Mouse (Mus musculus) CD4-positive, CD25-positive, alpha-beta regulatory T cell, adult 4 months (primary cell): ENCODE results near the gene Adcy6. TPM values are rescaled to one million over a fixed set of nuclear protein-coding genes. Genes with fewer than 3 reads are reported as not detected.
"Not testable (repeated sequence)": the region's sequence is repeated elsewhere in the genome, so short reads cannot be mapped to it uniquely, and the experiment has no call there.

ENCODE experiments used
- ATAC-seq: one replicate; pipeline ENCODE4 v1.8.0; 2017
- polyA plus RNA-seq, 2 experiments: library from polyadenylated mRNA; unstranded; fragments of 100-300 nt; shearing (Covaris generic); gene quantifications; one replicate each; pipeline ENCODE4 v1.2.1; 2017

Gene Adcy6
- polyA plus RNA-seq, 2 experiments from 2014 or later, result 1.1 to 1.5 TPM

GRCm38 (mm10) chr15:98601832-98602190 lies 8.1 kb downstream of the Adcy6 start:
- ATAC-seq, result no peak

- ATAC-seq, result no peak
These were observed 9.7 kb downstream of the Adcy6 start for GRCm38 (mm10) chr15:98600036-98600709.

- no peak for ATAC-seq
These were observed 13.3 kb downstream of the Adcy6 start for GRCm38 (mm10) chr15:98596609-98597008.

DNA sequence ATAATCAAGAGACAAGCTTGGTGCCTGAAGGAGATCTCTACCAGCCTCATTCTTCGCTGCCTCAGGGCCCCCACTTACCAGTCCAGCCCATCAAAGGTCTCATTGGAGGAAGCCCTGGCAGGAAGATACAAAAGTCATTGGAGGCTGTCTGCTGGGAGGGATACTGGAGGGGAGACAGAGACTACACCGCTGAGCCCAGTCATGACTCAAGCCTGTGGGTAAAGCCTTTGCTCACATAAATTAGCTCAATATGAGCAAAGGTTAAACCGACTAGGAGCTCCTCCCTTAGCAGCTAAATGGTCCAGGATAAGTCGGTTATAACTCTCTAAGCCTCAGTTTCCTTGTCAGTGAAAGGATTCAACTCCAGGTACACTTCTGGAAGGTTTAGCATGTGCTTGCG lies 14.8 kb downstream of the Adcy6 start:
- ATAC-seq, result no peak

GRCm38 (mm10) chr15:98594193-98594592 lies 15.7 kb downstream of the Adcy6 start:
- ATAC-seq, result no peak

- ATAC-seq, result no peak
These were observed 18.5 kb downstream of the Adcy6 start for GRCm38 (mm10) chr15:98591396-98591795.

DNA sequence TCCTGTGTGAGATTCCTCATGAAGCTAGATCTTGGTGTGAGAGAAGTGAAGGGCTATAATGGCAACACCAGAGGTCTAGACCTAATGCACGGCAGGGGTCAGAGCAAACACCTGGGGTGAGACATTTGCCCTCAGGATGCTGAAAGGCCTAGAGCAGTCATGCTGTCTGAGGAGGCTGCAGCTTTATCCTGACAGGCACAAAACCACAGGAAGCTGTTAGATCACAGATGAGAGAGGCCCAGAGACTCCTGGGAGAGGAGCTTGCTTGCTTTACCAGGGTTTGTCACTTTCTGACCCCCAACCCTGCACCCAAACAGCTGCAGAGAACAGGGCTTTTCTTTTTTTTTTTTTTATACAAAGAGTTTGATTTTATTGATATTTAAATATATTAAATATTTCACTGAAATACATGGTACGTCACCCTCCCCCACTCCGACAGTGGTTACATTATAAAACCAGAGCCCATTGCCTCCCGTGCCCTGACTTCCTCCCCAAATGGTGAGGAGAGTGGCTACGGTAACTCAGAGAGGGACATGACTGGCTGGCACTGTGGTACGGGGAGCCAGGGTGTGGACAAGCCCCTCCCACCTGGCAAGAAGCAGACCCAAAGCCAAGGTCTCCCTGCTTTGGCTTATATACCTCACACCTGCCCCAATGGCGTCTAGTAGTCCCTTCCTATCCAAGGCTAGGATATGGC lies 20.1 kb downstream of the Adcy6 start:
- no peak for ATAC-seq

GRCm38 (mm10) chr15:98587751-98588150 lies 22.1 kb downstream of the Adcy6 start:
- ATAC-seq, result no peak

GRCm38 (mm10) chr15:98586141-98586540 lies 23.7 kb downstream of the Adcy6 start:
- not testable (repeated sequence) for ATAC-seq

GRCm38 (mm10) chr15:98585421-98585820 lies 24.5 kb downstream of the Adcy6 start:
- ATAC-seq, result no peak

DNA sequence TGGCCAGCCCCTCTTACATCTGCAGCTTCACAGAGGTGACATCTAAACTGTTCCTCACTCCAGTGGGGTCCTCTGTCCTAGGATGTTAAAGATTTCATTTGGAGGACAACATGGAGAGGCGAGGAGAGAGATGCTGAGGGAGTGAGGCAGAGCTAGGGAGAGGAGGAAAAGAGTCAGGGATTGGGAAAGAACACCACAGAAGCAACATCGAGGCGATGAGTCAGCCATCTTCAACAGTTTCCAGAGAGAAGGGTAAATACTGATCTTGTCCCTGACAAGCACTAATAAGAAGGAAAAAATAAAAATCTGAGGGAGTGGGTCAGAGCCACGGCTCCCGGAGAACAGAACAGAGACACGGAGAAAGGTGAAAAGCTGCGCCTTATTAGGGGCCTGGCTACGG lies 26.9 kb downstream of the Adcy6 start:
- ATAC-seq, result no peak

DNA sequence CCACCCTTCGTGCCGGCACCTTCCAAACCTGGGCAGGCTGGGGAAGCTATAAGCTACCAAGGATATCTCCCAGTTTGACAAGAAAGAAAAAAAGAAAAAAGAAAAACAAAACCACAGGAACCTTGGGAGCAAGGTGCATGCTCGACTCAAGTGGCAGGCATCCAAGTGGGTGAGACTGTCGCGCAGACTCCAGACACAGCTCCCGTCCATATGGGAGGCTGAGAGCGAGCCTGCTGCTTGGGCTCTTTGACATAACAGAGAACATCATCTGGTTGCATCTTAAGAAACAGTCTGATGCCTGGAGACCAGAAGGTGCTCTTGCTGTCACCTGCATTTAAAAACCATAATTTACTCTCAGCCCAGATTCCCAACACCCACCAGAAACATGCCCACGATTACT lies 27.5 kb downstream of the Adcy6 start:
- no peak for ATAC-seq

DNA sequence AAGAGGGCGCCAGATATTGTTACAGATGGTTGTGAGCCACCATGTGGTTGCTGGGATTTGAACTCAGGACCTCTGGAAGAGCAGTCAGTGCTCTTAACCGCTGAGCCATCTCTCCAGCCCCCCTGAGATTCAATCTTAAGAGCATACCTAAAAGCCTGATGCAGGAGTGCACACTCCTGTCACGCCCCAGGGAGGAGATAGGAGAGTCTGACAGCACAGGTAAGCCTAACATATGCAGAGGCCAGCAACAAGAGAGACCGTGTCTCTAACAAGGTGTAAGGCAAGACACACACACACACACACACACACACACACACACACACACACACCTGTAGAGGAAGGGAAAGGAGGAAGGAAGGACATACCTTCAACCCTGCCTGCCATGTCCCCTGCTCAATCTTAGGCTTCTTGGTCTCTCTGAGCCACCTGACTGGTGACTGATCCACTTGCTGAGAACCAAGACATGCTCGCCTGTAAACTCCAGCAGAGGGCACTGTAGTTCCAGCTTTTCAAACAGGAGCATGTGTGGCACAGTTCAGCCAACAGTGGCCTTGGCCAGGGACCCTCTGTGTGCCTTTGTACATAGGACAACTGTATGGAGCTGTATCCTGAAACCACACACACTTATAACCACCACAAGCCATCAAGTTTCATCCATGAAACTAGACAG lies 29.9 kb downstream of the Adcy6 start:
- ATAC-seq, result peak; percentile 60

GRCm38 (mm10) chr15:98579310-98579709 lies 30.6 kb downstream of the Adcy6 start:
- ATAC-seq, result no peak

DNA sequence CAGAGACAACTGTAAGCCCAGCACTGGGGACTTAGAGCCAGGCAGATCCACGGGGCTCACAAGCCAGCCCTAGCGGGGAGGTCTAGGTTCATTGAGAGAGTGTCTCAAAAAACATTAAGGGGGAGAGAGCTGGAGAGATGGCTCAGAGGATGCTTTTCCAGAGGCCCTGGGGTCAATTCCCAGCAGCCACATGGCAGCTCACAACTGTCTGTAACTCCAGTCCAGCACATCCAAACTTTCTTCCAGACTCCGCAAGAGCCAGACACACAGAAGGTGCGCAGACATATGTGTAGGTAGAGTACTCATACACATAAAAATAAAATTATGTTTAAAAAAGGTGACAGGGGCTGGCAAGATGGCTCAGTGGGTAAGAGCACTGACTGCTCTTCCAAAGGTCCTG lies 36.6 kb downstream of the Adcy6 start:
- ATAC-seq, result no peak

DNA sequence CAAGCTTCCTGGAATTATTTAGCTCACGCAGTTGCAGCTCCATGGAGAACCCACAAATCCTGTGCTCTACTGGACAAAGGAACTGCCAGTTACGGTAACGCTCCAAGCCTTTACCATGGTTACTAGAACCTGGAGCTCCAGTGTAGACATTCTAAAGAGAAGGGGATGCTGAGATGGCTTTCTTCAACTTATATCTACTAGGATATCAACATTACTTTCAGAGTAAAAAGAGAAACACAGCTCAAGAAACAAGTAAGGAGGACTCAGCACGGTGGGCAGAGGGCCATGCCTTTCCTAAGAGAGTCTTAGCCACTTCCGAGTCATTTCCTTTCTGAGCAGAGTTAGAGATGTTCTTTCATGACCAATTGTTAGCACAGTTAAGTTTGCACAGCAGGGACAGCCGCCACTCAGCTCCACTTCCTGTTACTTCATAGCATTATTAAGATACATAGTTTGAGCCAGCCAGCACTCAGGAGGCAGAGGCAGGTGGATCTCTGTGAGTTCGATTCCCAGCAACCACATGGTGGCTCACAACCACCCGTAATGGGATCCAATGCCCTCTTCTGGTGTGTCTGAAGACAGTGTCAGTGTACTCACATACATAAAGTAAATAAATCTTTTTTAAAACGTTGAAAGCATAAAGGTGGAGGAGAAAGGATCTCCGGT lies 38.9 kb downstream of the Adcy6 start, which contains the start of the genes Ccnt1 and 4930415O20Rik:
Gene Ccnt1, minus strand, starts transcription at position 51 of the 666 bp plus-strand sequence.
Gene 4930415O20Rik, plus strand, starts transcription at position 132 of the 666 bp plus-strand sequence.
- no peak for ATAC-seq

GRCm38 (mm10) chr15:98569795-98570365 lies 40.0 kb downstream of the Adcy6 start:
- ATAC-seq, result no peak

DNA sequence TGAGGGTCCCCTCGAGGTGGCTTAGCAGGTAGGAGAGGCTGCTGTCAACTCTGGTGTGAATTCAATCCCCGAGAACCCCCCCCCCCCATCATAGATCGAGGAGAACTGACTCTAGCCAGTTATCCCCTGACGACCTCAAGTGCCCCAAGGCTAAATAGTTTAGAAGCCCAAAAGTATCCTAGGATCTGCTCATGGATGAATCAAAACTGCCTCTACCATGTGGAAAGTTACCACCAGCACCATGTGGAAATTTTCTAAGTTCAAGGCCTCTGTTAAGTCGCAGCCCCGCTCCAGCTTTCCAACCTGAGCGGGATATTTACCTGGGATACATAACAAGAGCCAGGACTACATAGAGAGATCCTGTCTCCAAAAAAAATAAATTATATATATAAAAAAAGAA lies 40.7 kb downstream of the Adcy6 start:
- no peak for ATAC-seq

GRCm38 (mm10) chr15:98568256-98569033 lies 41.4 kb downstream of the Adcy6 start:
- ATAC-seq, result no peak

- ATAC-seq, result peak; percentile 92
These were observed 42.4 kb downstream of the Adcy6 start for GRCm38 (mm10) chr15:98567278-98568134.

DNA sequence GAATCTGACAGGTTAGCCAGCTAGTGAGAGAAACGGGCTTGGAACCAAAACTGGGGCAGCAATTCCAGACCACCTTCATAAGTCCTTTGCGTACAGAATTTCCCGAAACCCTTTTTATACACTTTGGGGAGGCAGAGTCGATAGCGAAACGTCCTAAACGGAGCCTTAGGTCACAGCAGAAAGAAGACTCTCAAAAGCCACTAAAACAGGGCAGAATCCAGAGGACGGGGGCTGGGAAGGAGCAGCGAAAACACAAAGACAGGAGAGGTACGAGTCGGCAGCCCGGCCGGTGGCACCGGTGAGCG lies 43.0 kb downstream of the Adcy6 start:
- ATAC-seq, result no peak
